Mouse (Mus musculus): Measurements from ENCODE around the gene Ankrd27. TPM values are rescaled to one million over a fixed set of nuclear protein-coding genes. Genes with fewer than 3 reads are reported as not detected.

The Ankrd27 gene
- total and polyA plus RNA-seq, 2 experiments: 14.6 to 15.5 TPM

- no peaks in the 10 kb centered on the region for H3K36me3 ChIP-seq (ENCODE audit: control insufficient read depth, insufficient read depth, low read length)
- no peak overlapping the region for H3K4me3 ChIP-seq (ENCODE audit: insufficient read depth, low read depth, low read length)
- peaks cover 6% of the 10 kb centered on the region; the same call in 1 of the 2 replicates for H3K4me1 ChIP-seq (ENCODE audit: control insufficient read depth, insufficient read depth, low read length)
- DNase-seq (ENCODE audit: extremely low read depth, low read depth, low spot score): peak; percentile 33
- no peaks in the 10 kb centered on the region for H3K79me2 ChIP-seq (ENCODE audit: control insufficient read depth, insufficient read depth, low read length)
- no peak overlapping the region for H3K9ac ChIP-seq (ENCODE audit: low read depth, low read length)
- TF ChIP-seq POLR2A (IDR thresholded peaks at IDR 0.05; ENCODE audit: extremely low read depth, insufficient read depth, low read length): no peak
- TF ChIP-seq CTCF (IDR thresholded peaks at IDR 0.05; ENCODE audit: low read depth, low read length): peak; percentile 86
- 51% methylated on average over 4 of the region's 4 CpGs for WGBS
- no peak overlapping the region for H3K27ac ChIP-seq (replicated peaks; ENCODE audit: insufficient read depth, low read depth, low read length)
- H3K27me3 ChIP-seq (ENCODE audit: control insufficient read depth, insufficient read depth, low read length): peaks cover 11% of the 10 kb centered on the region; the same call in 1 of the 2 replicates
Observed at GRCm38 (mm10) chr7:35579849-35580248, 6.2 kb upstream of the Ankrd27 start.

- no peak overlapping the region for H3K9ac ChIP-seq (ENCODE audit: low read depth, low read length)
- peaks cover 17% of the 10 kb centered on the region for H3K4me1 ChIP-seq (ENCODE audit: control insufficient read depth, insufficient read depth, low read length)
- DNase-seq (ENCODE audit: extremely low read depth, low read depth, low spot score): no peak
- peaks cover 11% of the 10 kb centered on the region; the same call in 1 of the 2 replicates for H3K27me3 ChIP-seq (ENCODE audit: control insufficient read depth, insufficient read depth, low read length)
- H3K79me2 ChIP-seq (ENCODE audit: control insufficient read depth, insufficient read depth, low read length): peaks cover 10% of the 10 kb centered on the region; the same call in 1 of the 2 replicates
- H3K27ac ChIP-seq (replicated peaks; ENCODE audit: insufficient read depth, low read depth, low read length): no peak overlapping the region
- 73% methylated on average over 5 of the region's 5 CpGs for WGBS
- H3K4me3 ChIP-seq (ENCODE audit: insufficient read depth, low read depth, low read length): no peak overlapping the region
- no peak for TF ChIP-seq POLR2A (IDR thresholded peaks at IDR 0.05; ENCODE audit: extremely low read depth, insufficient read depth, low read length)
- peak; percentile 37; the same call in 1 of the 2 replicates for TF ChIP-seq CTCF (IDR thresholded peaks at IDR 0.05; ENCODE audit: low read depth, low read length)
- no peaks in the 10 kb centered on the region for H3K36me3 ChIP-seq (ENCODE audit: control insufficient read depth, insufficient read depth, low read length)
Observed at GRCm38 (mm10) chr7:35582719-35583118, 3.3 kb upstream of the Ankrd27 start.

- Histone ChIP-seq H3K9ac (ENCODE audit: low read depth, low read length) (no peak overlapping the region), H3K36me3 (ENCODE audit: control insufficient read depth, insufficient read depth, low read length) (no peaks in the 10 kb centered on the region), H3K27me3 (ENCODE audit: control insufficient read depth, insufficient read depth, low read length) (peaks cover 11% of the 10 kb centered on the region; the same call in 1 of the 2 replicates), H3K79me2 (ENCODE audit: control insufficient read depth, insufficient read depth, low read length) (peaks cover 10% of the 10 kb centered on the region; the same call in 1 of the 2 replicates), H3K4me1 (ENCODE audit: control insufficient read depth, insufficient read depth, low read length) (peaks cover 22% of the 10 kb centered on the region), H3K4me3 (ENCODE audit: insufficient read depth, low read depth, low read length) (no peak overlapping the region), H3K27ac (replicated peaks; ENCODE audit: insufficient read depth, low read depth, low read length) (no peak overlapping the region)
- WGBS: 37% methylated on average over 11 of the region's 11 CpGs
- no peak for DNase-seq (ENCODE audit: extremely low read depth, low read depth, low spot score)
- no peak for TF ChIP-seq CTCF (IDR thresholded peaks at IDR 0.05; ENCODE audit: low read depth, low read length)
- no peak for TF ChIP-seq POLR2A (IDR thresholded peaks at IDR 0.05; ENCODE audit: extremely low read depth, insufficient read depth, low read length)
Observed at GRCm38 (mm10) chr7:35583476-35584025, 2.5 kb upstream of the Ankrd27 start.

- Histone ChIP-seq H3K9ac (ENCODE audit: low read depth, low read length) (no peak overlapping the region; the same call in 1 of the 2 replicates), H3K79me2 (ENCODE audit: control insufficient read depth, insufficient read depth, low read length) (peaks cover 10% of the 10 kb centered on the region; the same call in 1 of the 2 replicates), H3K36me3 (ENCODE audit: control insufficient read depth, insufficient read depth, low read length) (no peaks in the 10 kb centered on the region), H3K4me1 (ENCODE audit: control insufficient read depth, insufficient read depth, low read length) (peaks cover 22% of the 10 kb centered on the region), H3K27ac (replicated peaks; ENCODE audit: insufficient read depth, low read depth, low read length) (no peak overlapping the region), H3K27me3 (ENCODE audit: control insufficient read depth, insufficient read depth, low read length) (peaks cover 11% of the 10 kb centered on the region; the same call in 1 of the 2 replicates), H3K4me3 (ENCODE audit: insufficient read depth, low read depth, low read length) (peak overlapping the region; percentile 62; the same call in 1 of the 2 replicates)
- 10% methylated on average over 36 of the region's 36 CpGs for WGBS
- no peak for DNase-seq (ENCODE audit: extremely low read depth, low read depth, low spot score)
- TF ChIP-seq POLR2A (IDR thresholded peaks at IDR 0.05; ENCODE audit: extremely low read depth, insufficient read depth, low read length) (no peak), CTCF (IDR thresholded peaks at IDR 0.05; ENCODE audit: low read depth, low read length) (no peak)
Observed at GRCm38 (mm10) chr7:35584068-35584785, 1.8 kb upstream of the Ankrd27 start.

GRCm38 (mm10) chr7:35584786-35585190 is 1.3 kb upstream of the Ankrd27 start:
- DNase-seq (ENCODE audit: extremely low read depth, low read depth, low spot score): peak; percentile 23
- peaks cover 10% of the 10 kb centered on the region; the same call in 1 of the 2 replicates for H3K79me2 ChIP-seq (ENCODE audit: control insufficient read depth, insufficient read depth, low read length)
- no peak overlapping the region for H3K27ac ChIP-seq (replicated peaks; ENCODE audit: insufficient read depth, low read depth, low read length)
- H3K9ac ChIP-seq (ENCODE audit: low read depth, low read length): peak overlapping the region; percentile 27
- H3K27me3 ChIP-seq (ENCODE audit: control insufficient read depth, insufficient read depth, low read length): peaks cover 11% of the 10 kb centered on the region; the same call in 1 of the 2 replicates
- TF ChIP-seq CTCF (IDR thresholded peaks at IDR 0.05; ENCODE audit: low read depth, low read length) (no peak), POLR2A (IDR thresholded peaks at IDR 0.05; ENCODE audit: extremely low read depth, insufficient read depth, low read length) (no peak)
- under 1% methylated on average over 50 of the region's 50 CpGs for WGBS
- peak overlapping the region; percentile 62 for H3K4me3 ChIP-seq (ENCODE audit: insufficient read depth, low read depth, low read length)
- peaks cover 22% of the 10 kb centered on the region for H3K4me1 ChIP-seq (ENCODE audit: control insufficient read depth, insufficient read depth, low read length)
- no peaks in the 10 kb centered on the region for H3K36me3 ChIP-seq (ENCODE audit: control insufficient read depth, insufficient read depth, low read length)

Data from liver, adult 2 months (tissue).